Mouse (Mus musculus): ENCODE data around the gene Slc44a5. TPM values are rescaled to one million over a fixed set of nuclear protein-coding genes. Genes with fewer than 3 reads are reported as not detected.

Gene Slc44a5
- polyA plus RNA-seq, 1 experiment from 2014 or later: 7.9 TPM

DNA sequence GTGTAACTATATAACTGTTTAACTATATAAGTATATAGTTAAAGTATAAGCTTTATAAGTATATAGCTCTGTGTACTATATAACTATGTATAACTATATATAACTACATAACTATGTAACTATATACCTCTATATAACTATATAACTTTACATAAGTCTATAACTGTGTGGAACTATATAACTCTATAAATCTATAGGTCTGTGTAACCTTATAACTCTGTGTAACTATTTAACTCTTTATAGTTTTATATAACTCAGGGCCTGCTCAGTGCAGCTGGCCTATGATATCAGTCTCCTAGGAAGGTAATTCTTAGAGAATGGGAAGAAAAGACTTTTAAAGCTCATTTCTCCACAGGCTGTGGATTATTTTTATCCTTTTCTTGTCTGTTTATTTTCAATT, 284.1 kb downstream of the Slc44a5 start:
- H3K27me3 ChIP-seq: no peaks in the 10 kb centered on the region
- no peaks in the 10 kb centered on the region for H3K36me3 ChIP-seq
- no peak overlapping the region for H3K9ac ChIP-seq (replicated peaks)
- no peak overlapping the region for H3K4me3 ChIP-seq
- H3K27ac ChIP-seq (replicated peaks): no peak overlapping the region
- H3K4me1 ChIP-seq: no peaks in the 10 kb centered on the region
- no peak for ATAC-seq (replicated peaks)
- no peak overlapping the region for H3K4me2 ChIP-seq (replicated peaks)
- no peaks in the 10 kb centered on the region for H3K9me3 ChIP-seq

DNA sequence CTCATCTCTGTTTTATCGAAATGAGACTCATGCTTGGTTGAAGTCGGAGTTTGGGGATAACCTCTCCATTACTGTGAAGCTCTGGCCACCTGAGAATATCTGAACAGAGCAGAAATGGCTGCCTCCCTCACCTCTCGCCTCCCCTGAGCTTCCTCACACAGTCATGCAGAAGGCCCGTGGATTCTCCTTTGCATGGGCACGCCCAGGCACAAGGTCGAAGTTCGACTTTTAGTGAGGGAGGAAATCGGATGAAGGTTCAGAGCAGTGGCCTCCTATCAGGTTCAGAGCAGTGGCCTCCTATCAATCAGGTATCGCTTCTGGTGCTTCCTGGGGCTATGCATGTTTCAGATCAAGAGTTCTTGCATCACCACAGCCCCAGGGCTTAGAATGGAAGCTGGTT, 295.1 kb downstream of the Slc44a5 start:
- H3K27ac ChIP-seq (replicated peaks): no peak overlapping the region
- no peak overlapping the region for H3K4me3 ChIP-seq
- no peak overlapping the region for H3K9ac ChIP-seq (replicated peaks)
- no peaks in the 10 kb centered on the region for H3K9me3 ChIP-seq
- H3K4me2 ChIP-seq (replicated peaks): no peak overlapping the region
- 85% methylated on average over 9 of the region's 9 CpGs for WGBS
- H3K36me3 ChIP-seq: no peaks in the 10 kb centered on the region
- 0 out of 2 replicates have a peak, but pooled peaks cover 2% of the 10 kb centered on the region for H3K27me3 ChIP-seq
- H3K4me1 ChIP-seq: peaks cover 6% of the 10 kb centered on the region; the same call in 1 of the 2 replicates
- no peak for ATAC-seq (replicated peaks)

DNA sequence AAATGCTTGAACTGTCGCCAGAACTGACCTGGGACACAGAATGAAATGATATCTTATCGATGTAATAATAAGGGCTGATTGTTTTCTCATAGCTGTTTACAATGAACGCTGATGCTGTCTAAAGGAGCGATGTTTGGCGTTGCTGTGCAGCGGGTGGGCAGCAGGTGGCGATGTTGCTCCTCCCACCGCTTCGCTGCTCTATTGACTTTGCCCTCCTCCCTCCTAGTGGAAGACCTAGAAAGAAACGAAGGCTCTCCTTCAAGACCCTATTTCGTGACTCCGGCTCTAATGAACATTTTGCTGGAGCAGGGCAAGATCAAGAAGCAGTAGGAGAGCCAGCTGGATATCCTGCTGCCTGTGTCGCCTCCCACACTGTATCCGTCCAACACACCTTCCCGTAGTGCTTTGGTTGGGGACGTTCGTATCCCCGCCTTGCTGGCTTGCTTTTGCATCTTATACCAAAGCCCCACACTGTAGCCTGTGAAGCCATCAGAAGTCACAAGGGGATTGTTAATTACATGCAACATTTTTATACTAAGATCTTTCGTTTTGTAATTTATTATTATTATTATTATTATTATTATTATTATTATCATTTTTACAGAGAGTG, 296.6 kb downstream of the Slc44a5 start:
- H3K4me2 ChIP-seq (replicated peaks): peak overlapping the region; percentile 48
- H3K27ac ChIP-seq (replicated peaks): no peak overlapping the region
- H3K4me3 ChIP-seq: peak overlapping the region; percentile 33
- peak overlapping the region; percentile 50 for H3K9ac ChIP-seq (replicated peaks)
- ATAC-seq (replicated peaks): peak; percentile 89
- 13% methylated on average over 19 of the region's 19 CpGs for WGBS
- H3K27me3 ChIP-seq: 0 out of 2 replicates have a peak, but pooled peaks cover 2% of the 10 kb centered on the region
- peaks cover 6% of the 10 kb centered on the region; the same call in 1 of the 2 replicates for H3K4me1 ChIP-seq
- no peaks in the 10 kb centered on the region for H3K36me3 ChIP-seq
- H3K9me3 ChIP-seq: no peaks in the 10 kb centered on the region

DNA sequence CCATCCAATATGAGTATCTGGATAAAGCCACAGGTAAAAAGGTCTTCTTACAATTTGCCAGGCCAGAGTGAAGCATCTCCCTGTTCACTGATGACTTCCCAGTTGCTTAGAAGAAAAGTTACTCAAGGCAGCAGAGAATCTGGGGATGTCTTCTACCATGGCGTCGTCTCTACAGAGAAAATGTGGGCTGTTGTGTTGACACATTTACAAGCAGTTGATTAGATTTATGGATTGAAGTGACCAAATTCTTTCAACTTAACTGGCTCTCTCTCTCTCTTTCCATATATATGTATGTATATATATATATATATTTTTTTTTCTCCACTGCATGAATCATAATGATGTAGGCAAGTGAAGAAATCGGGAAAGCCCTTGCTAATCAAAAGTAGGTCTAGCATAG, 301.4 kb downstream of the Slc44a5 start:
- H3K27me3 ChIP-seq: 0 out of 2 replicates have a peak, but pooled peaks cover 2% of the 10 kb centered on the region
- H3K9ac ChIP-seq (replicated peaks): no peak overlapping the region
- peaks cover 3% of the 10 kb centered on the region; the same call in 1 of the 2 replicates for H3K4me1 ChIP-seq
- ATAC-seq (replicated peaks): no peak
- WGBS: 96% methylated on average over 3 of the region's 3 CpGs
- H3K27ac ChIP-seq (replicated peaks): no peak overlapping the region
- no peak overlapping the region for H3K4me3 ChIP-seq
- no peak overlapping the region for H3K4me2 ChIP-seq (replicated peaks)
- H3K36me3 ChIP-seq: no peaks in the 10 kb centered on the region
- H3K9me3 ChIP-seq: no peaks in the 10 kb centered on the region

DNA sequence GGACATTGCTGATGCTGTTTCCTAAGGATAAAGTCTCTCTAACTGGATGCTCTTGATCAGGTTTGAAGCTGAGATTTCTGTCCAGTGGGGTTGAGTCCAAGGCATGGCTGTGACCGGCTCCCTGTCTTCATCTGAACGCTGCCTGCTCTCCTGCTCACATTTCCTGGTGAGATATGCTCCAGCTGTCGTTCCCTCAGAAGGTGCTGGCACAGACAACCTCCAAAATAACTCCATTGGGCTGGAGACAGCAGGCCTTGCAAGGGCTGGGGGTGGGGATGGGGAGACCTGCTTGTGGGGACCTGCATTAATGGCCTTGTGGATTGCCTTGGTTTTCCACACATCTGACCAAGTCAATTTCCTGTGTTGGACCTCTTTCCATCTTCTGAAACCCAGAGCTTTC, 311.0 kb downstream of the Slc44a5 start:
- 73% methylated on average over 3 of the region's 3 CpGs for WGBS

DNA sequence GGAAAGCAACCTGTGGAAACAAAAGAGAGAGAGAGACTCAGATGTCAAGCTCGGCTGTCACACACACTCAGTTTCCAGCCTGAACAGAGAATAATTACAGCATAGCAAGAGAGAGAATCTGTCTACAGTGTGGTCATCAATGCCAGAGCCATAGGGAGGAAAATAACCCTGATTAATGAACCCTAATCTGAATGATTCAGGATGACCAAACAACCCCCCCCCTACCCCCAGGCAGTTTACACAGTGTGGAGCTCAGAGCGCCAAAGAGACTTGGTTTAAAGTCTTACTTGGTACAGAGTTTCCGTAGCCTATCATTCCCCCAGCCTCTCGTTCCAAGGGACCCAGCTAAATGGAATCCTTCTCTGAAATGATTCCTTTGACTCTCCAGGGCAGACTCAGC, 312.1 kb downstream of the Slc44a5 start:
- 60% methylated on average over 4 of the region's 4 CpGs for WGBS
- ATAC-seq (replicated peaks): no peak
- Histone ChIP-seq H3K9me3 (no peaks in the 10 kb centered on the region), H3K9ac (replicated peaks) (no peak overlapping the region), H3K27ac (replicated peaks) (no peak overlapping the region), H3K36me3 (no peaks in the 10 kb centered on the region), H3K4me3 (no peak overlapping the region), H3K27me3 (no peaks in the 10 kb centered on the region), H3K4me2 (replicated peaks) (no peak overlapping the region), H3K4me1 (no peaks in the 10 kb centered on the region)

More for the DNA sequence above, 311.0 kb downstream of the Slc44a5 start:
- Histone ChIP-seq H3K27ac (replicated peaks) (no peak overlapping the region), H3K4me3 (no peak overlapping the region), H3K27me3 (no peaks in the 10 kb centered on the region), H3K9me3 (no peaks in the 10 kb centered on the region), H3K36me3 (no peaks in the 10 kb centered on the region), H3K4me1 (no peaks in the 10 kb centered on the region), H3K9ac (replicated peaks) (no peak overlapping the region), H3K4me2 (replicated peaks) (no peak overlapping the region)
- ATAC-seq (replicated peaks): no peak

DNA sequence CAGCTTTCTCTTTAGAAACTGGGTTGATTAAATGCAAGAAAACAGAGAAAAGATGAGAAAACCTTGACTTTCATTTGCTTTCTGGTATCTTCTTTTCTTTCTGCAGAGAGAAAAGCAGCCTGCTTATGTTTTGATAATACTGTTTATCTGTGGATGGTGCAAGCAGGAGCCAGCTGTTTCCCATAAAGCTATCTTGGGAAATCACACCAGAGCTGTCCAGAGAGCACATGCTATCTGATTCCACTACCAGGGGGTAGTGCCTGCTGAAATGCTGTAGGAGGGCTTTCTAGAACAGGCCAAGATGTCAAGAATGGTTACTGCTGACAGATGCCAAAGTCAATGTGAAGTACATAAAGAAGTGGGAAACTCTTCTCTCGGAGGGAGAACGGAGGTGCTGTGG, 314.0 kb downstream of the Slc44a5 start:
- Histone ChIP-seq H3K9me3 (no peaks in the 10 kb centered on the region), H3K27ac (replicated peaks) (no peak overlapping the region), H3K4me3 (no peak overlapping the region), H3K36me3 (no peaks in the 10 kb centered on the region), H3K4me2 (replicated peaks) (no peak overlapping the region), H3K27me3 (no peaks in the 10 kb centered on the region), H3K4me1 (no peaks in the 10 kb centered on the region), H3K9ac (replicated peaks) (no peak overlapping the region)
- no peak for ATAC-seq (replicated peaks)
- WGBS: 88% methylated on average over 2 of the region's 2 CpGs

DNA sequence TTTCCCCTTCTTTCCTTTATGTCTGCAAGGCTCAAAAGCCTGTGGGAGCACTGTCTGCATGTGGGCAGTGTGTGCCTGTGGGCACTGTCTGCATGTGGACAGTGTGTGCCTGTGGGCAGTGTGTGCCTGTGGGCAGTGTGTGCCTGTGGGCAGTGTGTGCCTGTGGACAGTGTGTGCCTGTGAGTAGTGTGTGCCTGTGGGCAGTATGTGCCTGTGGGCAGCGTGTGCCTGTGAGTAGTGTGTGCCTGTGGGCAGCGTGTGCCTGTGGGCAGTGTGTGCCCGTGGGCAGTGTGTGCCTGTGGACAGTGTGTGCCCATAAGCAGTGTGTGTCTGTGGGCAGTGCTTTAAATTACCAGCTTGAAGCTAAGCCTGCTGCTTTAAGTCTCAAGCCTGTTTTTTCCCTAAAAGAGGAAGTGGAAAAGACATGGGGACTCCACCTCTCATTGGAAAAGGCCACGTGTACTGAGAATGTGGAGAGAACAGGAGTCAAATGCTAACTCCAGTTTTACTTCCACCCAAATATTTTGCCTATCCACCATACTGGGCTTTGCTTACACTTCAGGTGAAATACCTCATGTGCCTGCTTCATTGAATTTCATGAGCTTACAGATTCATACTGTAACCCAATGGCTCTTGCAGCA, 315.3 kb downstream of the Slc44a5 start:
- WGBS: 80% methylated on average over 4 of the region's 4 CpGs
- H3K4me3 ChIP-seq: no peak overlapping the region
- H3K27me3 ChIP-seq: no peaks in the 10 kb centered on the region
- H3K27ac ChIP-seq (replicated peaks): no peak overlapping the region
- H3K36me3 ChIP-seq: no peaks in the 10 kb centered on the region
- no peak overlapping the region for H3K4me2 ChIP-seq (replicated peaks)
- H3K9me3 ChIP-seq: no peaks in the 10 kb centered on the region
- no peak for ATAC-seq (replicated peaks)
- H3K9ac ChIP-seq (replicated peaks): no peak overlapping the region
- no peaks in the 10 kb centered on the region for H3K4me1 ChIP-seq

DNA sequence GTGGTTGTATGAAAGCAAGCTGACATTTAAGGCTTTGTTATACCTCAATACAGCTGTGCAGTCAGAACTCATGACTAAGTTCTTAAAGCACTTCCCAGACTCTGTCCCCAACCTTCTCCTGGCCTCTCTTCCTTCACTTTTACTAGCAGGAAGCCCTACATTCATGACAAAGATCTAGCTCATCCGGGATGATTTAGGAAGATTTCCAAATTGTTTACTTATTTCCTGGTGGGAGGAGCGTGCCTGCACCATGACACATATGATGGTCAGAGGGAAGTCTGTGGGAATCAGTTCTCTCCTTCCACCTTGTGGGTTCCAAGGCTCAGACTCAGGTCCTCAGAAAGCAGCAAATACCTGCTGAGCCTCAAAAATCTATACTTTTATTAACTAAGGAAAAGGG, 317.1 kb downstream of the Slc44a5 start:
- Histone ChIP-seq H3K27ac (replicated peaks) (no peak overlapping the region), H3K27me3 (no peaks in the 10 kb centered on the region), H3K4me1 (no peaks in the 10 kb centered on the region), H3K9me3 (no peaks in the 10 kb centered on the region), H3K4me2 (replicated peaks) (no peak overlapping the region), H3K36me3 (no peaks in the 10 kb centered on the region), H3K4me3 (no peak overlapping the region), H3K9ac (replicated peaks) (no peak overlapping the region)
- 89% methylated on average over 2 of the region's 2 CpGs for WGBS
- ATAC-seq (replicated peaks): no peak

DNA sequence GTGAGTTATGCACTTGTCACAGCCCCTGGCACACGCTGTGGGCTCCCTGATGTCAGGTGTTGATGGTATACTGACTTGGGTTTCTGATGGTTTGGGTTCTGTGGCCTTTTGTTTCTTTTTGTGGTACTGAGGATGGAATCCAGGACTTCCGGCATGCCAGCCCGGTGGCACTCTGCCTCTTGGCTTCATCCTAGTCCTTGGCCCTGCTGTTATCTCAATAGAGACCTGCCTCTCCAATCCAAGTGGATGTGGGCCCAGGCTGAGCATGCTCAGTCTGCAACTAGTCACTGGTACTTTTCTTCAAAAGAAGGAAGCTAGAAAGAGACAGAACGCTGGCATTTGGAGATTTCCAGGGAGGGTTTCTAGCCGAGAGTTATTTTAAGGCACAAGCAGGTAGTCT, 318.9 kb downstream of the Slc44a5 start:
- Histone ChIP-seq H3K36me3 (no peaks in the 10 kb centered on the region), H3K9me3 (no peaks in the 10 kb centered on the region), H3K4me1 (no peaks in the 10 kb centered on the region), H3K9ac (replicated peaks) (no peak overlapping the region), H3K4me2 (replicated peaks) (no peak overlapping the region), H3K27me3 (no peaks in the 10 kb centered on the region), H3K4me3 (no peak overlapping the region), H3K27ac (replicated peaks) (no peak overlapping the region)
- ATAC-seq (replicated peaks): no peak
- 65% methylated on average over 5 of the region's 5 CpGs for WGBS

DNA sequence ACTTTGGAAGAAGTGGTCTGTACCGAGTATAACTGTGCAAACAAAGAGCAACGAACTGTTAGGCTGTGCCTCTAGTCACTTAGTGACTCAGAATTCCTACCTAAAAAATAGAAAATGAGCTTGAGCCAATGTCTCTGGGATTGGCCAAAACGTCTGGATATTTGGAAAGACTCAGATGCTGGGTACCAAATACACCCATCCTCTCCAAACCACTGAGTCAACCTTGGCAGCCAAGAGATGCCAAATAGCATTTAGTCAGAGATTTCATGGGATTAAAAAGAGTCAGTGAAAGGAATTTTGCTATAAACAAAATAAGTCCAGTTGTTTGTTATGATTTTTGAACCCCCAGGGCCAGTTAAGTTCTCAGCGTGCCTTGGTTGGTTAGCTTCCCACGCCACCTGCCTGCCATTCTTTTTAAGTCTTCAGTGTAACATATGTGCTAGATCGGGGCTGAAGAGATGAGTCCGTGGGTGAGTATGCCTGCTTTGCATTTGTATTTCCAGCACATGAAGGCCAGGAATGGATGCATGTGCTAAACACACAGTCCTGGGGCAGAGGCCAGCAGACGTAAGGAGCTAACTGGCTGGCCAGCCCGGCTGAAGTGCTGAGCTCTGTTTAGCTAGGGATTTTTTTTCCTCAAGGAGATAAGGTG, 320.7 kb downstream of the Slc44a5 start:
- no peaks in the 10 kb centered on the region for H3K36me3 ChIP-seq
- H3K4me1 ChIP-seq: peaks cover 6% of the 10 kb centered on the region; the same call in 1 of the 2 replicates
- H3K4me2 ChIP-seq (replicated peaks): no peak overlapping the region
- H3K27me3 ChIP-seq: no peaks in the 10 kb centered on the region
- H3K27ac ChIP-seq (replicated peaks): no peak overlapping the region
- no peak overlapping the region for H3K4me3 ChIP-seq
- H3K9ac ChIP-seq (replicated peaks): no peak overlapping the region
- whole genome bisulfite sequencing: 75% methylated on average over 9 of the region's 9 CpGs
- ATAC-seq (replicated peaks): no peak
- no peaks in the 10 kb centered on the region for H3K9me3 ChIP-seq

DNA sequence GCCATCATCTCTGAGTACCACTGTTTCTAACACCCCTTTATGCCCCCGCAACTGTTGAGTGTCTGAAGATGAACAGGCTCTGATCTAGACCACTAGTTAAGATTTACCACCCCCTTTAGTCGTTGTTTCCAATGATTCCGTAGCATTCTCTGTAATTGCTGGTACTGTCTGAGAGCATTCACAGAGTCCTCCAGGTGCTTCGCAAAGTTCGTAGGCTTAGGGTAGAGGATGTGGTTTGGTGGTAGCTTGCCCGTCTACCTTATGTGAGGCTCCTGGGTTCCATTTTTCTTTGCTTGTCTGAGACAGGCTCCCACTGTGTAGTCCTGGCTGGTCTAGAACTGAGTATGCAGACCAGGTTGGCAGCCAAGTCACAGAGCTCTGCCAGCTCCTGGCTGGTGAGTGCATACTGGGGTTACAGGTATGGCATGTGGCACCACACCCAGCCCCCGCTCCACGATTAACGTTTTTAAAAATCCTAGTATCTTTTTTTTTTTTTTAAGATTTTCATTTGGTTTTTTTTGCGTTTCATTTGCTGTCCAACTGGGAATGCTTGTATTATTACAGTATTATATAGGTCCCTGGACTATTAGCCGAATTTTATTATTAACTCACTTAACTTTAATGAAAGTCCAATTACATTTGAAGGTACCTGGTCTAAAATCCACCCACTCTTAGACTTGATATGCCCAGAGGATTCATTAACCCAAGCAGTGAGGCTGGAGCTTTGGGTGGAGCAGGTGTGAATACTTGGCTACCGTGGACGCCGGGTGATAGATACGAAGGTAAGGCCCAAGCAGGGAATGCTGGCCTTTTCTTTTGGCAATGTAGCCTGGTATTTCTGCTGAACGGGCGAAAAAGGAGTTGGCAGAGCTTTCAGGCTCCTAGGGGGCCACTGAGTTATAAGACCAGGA, 321.9 kb downstream of the Slc44a5 start:
- Histone ChIP-seq H3K4me3 (no peak overlapping the region), H3K9ac (replicated peaks) (no peak overlapping the region), H3K27me3 (no peaks in the 10 kb centered on the region), H3K4me1 (peaks cover 6% of the 10 kb centered on the region; the same call in 1 of the 2 replicates), H3K4me2 (replicated peaks) (no peak overlapping the region), H3K36me3 (no peaks in the 10 kb centered on the region), H3K27ac (replicated peaks) (no peak overlapping the region), H3K9me3 (no peaks in the 10 kb centered on the region)
- no peak for ATAC-seq (replicated peaks)
- WGBS: 94% methylated on average over 17 of the region's 17 CpGs
